Mouse (Mus musculus): ENCODE measurements around the gene Iah1.

Iah1 gene

GRCm38 (mm10) chr12:21318143-21318895 is 2.1 kb downstream of the Iah1 start:
- peak; percentile 78 for DNase-seq (ENCODE audit: low read depth, low spot score)

GRCm38 (mm10) chr12:21320317-21320716 is 4.1 kb downstream of the Iah1 start:
- no peak for DNase-seq (ENCODE audit: low read depth, low spot score)

- DNase-seq (ENCODE audit: low read depth, low spot score) = no peak
Observed at GRCm38 (mm10) chr12:21321170-21321569, 5.0 kb downstream of the Iah1 start.

GRCm38 (mm10) chr12:21322296-21322695 is 6.1 kb downstream of the Iah1 start:
- DNase-seq (ENCODE audit: low read depth, low spot score) = no peak

- no peak for DNase-seq (ENCODE audit: low read depth, low spot score)
Observed at GRCm38 (mm10) chr12:21322856-21323255, 6.7 kb downstream of the Iah1 start.

- no peak for DNase-seq (ENCODE audit: low read depth, low spot score)
Observed at GRCm38 (mm10) chr12:21324101-21324500, 7.9 kb downstream of the Iah1 start.

- DNase-seq (ENCODE audit: low read depth, low spot score) = no peak
Observed at GRCm38 (mm10) chr12:21325266-21325665, 9.1 kb downstream of the Iah1 start.

- DNase-seq (ENCODE audit: low read depth, low spot score) = no peak
Observed at GRCm38 (mm10) chr12:21326325-21326724, 10.1 kb downstream of the Iah1 start.

GRCm38 (mm10) chr12:21329661-21330400 is 13.6 kb downstream of the Iah1 start:
- DNase-seq (ENCODE audit: low read depth, low spot score) = no peak

GRCm38 (mm10) chr12:21330961-21331576 is 14.9 kb downstream of the Iah1 start:
- peak; percentile 76 for DNase-seq (ENCODE audit: low read depth, low spot score)

GRCm38 (mm10) chr12:21331711-21332110 is 15.5 kb downstream of the Iah1 start:
- peak; percentile 17 for DNase-seq (ENCODE audit: low read depth, low spot score)

- no peak for DNase-seq (ENCODE audit: low read depth, low spot score)
Observed at GRCm38 (mm10) chr12:21333021-21333420, 16.8 kb downstream of the Iah1 start.

- DNase-seq (ENCODE audit: low read depth, low spot score) = no peak
Observed at GRCm38 (mm10) chr12:21333766-21334165, 17.6 kb downstream of the Iah1 start.

GRCm38 (mm10) chr12:21335869-21336268 is 19.7 kb downstream of the Iah1 start:
- DNase-seq (ENCODE audit: low read depth, low spot score) = peak; percentile 84

GRCm38 (mm10) chr12:21337171-21337570 is 21.0 kb downstream of the Iah1 start:
- DNase-seq (ENCODE audit: low read depth, low spot score) = no peak

GRCm38 (mm10) chr12:21340674-21341073 is 24.5 kb downstream of the Iah1 start:
- no peak for DNase-seq (ENCODE audit: low read depth, low spot score)

- DNase-seq (ENCODE audit: low read depth, low spot score) = no peak
Observed at GRCm38 (mm10) chr12:21346972-21347371, 30.8 kb downstream of the Iah1 start.

- no peak for DNase-seq (ENCODE audit: low read depth, low spot score)
Observed at GRCm38 (mm10) chr12:21350113-21350876, 34.1 kb downstream of the Iah1 start.

- no peak for DNase-seq (ENCODE audit: low read depth, low spot score)
Observed at GRCm38 (mm10) chr12:21353681-21354080, 37.5 kb downstream of the Iah1 start.

- DNase-seq (ENCODE audit: low read depth, low spot score) = peak; percentile 44
Observed at GRCm38 (mm10) chr12:21362686-21363085, 46.5 kb downstream of the Iah1 start.

GRCm38 (mm10) chr12:21363195-21363594 is 47.0 kb downstream of the Iah1 start:
- no peak for DNase-seq (ENCODE audit: low read depth, low spot score)
